Comparison of ENCODE assay signal across 5 mouse cellular contexts in the genomic region with DNA sequence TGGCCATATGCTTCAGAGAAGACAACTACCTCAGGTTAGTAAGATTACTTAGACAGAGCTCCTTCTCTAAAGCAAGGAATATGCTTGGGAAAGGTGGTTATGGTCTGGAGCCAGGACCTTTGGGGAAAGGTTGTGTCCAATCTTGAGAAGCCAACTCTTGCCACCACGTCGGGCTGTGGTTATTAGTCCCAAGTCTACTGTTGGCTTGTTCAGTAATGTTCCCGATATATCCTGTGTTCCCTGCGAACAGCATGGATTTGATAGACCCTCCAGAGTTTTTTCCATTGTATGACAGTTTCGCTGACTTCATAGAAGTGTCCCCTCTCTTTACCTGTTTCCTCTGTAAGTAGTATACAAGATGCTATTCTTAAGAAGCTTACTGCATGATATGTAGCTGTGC. TPM values are rescaled to one million over a fixed set of nuclear protein-coding genes. Genes with fewer than 3 reads are reported as not detected.
"Had no signal": no experiment of that assay in that cellular context is flagged by ENCODE, and none has a peak within 500 bp of the region (broad histone marks: within the 10 kb centered on the region; RNA-seq: fewer than 3 reads in every experiment).

No protein-coding gene starts in this region.

RNA-seq across cellular contexts. Expression of a gene that starts 52.1 kb away (rescaled TPM):
- polyA plus RNA-seq: intestine, embryonic 16.5 days; kidney, adult 2 months; lung, embryonic 14.5 days; midbrain, embryonic 11.5 days; thymus, adult 2 months had no signal
